Mouse (Mus musculus) heart, postnatal 10 days (tissue): Measurements from ENCODE around the gene Lrrk2. TPM values are rescaled to one million over a fixed set of nuclear protein-coding genes. Genes with fewer than 3 reads are reported as not detected.

Experiments used
- DNase-seq, 2 experiments: peaks; one replicate each; pipeline ENCODE4 v3.0.0; 2021
- intact Hi-C: fragments of 180-260 bp; cut with DNase I; formaldehyde crosslinking; loops from one replicate; pipeline ENCODE4 v1.15.1; 2025
- total RNA-seq, 2 experiments: library from RNA; stranded (reverse); gene quantifications; 2 replicates each; pipeline ENCODE4 v1.2.3; 2021

The Lrrk2 gene
- total RNA-seq, 2 experiments from 2014 or later: 10.8 to 13.7 TPM

DNA sequence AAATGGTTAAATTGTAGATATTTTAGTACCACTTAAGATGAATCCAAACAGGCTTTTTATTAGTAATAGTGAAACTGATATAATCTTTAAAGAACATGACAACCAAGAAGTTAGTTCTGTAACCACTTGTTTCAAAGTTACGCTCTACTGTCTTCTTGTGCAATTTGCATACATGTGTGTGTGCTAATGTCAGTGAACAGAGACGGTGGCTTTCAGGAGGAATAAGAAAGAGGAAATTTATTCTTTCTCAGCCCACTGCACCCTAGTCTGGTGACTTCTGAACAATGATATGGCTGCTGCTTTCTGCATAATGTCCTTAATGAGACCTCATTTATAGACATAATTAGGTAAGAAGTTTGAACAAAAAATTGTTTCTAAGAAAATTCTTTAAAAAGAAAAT lies 7.1 kb downstream of the Lrrk2 start:
- intact Hi-C loops: no loop called here
- no peak for DNase-seq

DNA sequence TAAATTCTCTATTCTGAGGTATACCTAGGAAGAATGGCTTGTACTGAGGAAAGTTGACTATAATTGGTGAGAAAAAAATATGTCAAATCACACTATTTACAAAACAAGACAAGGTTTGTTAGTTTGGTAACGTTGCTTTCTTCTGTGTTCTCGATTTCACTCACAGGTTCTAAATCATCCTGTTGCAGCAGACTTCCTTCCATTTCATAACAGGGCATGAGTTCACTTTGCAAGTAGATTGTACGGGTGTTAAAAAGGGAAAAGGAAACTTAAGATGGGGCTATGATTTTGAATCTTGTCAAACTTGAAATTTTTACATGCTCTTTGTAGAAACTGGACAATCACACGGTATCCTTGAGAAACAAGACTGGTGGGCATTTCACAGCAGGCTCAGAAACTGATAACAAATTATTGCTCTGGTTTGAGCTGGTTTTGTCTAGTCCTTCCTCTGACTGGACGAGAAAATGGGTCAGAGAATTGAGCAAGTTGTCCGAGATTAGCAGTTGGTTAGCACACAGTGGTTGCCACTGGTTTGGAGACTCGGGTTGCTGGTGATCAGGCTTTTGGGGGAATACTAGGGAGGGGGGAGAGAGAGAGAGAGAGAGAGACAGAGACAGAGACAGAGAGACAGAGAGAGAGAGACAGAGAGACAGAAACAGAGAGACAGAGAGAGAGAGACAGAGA lies 13.0 kb downstream of the Lrrk2 start:
- intact Hi-C loops: no loop called here

DNA sequence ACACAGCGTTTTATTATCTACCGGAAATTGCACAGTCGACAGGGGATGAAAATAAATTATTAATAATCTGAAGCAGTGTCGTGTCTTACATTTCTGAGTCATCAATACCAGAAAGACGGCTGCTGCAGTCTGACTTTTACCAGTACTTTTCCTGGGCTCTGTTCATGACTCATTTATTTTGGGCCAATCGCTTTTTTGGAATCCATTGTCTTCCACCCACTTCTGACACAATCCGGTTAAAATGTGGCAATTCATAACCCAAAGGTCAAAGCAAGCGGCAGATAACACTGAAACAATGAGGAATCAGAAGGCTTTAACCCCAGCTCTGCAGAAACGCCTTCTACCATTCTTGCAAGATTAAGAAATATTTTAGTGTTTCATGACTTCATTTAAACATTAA lies 17.7 kb downstream of the Lrrk2 start:
- intact Hi-C loops: no loop called here
- no peak for DNase-seq

More for the DNA sequence above, 13.0 kb downstream of the Lrrk2 start:
- DNase-seq: no peak

DNA sequence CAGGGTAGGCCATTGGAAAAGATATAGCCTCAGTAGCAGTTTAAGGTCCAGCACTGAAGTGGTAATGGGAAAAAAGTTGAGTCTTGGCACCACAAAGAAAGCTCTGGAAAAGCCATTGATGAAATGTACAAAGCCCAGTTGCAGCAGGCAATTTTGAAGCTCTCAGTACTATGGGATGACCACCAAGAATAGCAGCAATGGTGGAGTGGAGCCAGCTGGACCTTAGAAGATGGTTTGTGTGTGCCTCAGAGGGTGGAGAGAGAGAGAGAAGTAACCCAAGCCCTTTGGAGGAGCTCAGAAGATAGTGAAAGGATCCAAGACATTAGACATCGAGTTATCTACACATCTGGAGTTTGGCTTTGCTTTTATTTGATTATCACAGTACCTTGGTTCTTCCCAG lies 20.1 kb downstream of the Lrrk2 start:
- peak; percentile 25 to 33 for DNase-seq
- intact Hi-C loops: no loop called here

DNA sequence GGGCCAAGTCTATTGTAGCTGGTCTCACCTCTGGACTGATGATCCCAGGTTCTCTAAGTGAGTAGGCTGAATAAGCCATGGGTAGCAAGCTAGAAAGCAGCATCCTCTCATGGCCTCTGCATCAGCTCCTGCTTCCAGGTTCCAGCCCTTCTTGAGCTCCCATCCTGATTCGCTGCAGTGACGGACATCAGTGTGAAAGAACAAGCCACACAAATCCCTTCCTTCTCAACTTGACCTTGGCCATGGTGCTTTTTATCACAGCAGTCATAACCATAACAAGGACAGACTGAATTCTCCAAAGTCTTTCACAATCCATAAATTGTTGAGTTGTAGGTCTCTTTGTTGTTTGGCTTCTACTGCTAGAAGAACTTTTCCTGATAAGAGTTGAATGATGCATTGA lies 20.9 kb downstream of the Lrrk2 start:
- DNase-seq: no peak
- intact Hi-C loops: no loop called here

DNA sequence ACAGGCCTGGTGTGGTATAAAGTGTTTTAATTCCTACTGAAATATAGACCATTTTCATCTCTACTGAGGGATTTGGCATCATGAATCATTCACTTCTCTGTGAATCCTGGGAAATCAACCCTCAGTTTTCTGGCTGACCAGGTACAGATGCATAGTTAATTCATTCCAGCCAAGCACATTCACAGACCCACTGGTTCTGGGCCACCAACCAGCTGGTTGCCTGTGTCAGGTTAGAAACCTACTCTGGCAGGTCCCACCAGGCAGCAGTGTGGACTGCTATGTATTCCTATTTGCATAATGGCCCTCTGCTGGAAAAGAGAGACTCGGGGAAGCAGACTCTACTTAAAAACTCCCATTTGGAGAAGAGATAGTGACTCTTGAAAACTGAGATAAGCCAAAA lies 27.9 kb downstream of the Lrrk2 start:
- no peak for DNase-seq
- intact Hi-C loops: no loop called here

DNA sequence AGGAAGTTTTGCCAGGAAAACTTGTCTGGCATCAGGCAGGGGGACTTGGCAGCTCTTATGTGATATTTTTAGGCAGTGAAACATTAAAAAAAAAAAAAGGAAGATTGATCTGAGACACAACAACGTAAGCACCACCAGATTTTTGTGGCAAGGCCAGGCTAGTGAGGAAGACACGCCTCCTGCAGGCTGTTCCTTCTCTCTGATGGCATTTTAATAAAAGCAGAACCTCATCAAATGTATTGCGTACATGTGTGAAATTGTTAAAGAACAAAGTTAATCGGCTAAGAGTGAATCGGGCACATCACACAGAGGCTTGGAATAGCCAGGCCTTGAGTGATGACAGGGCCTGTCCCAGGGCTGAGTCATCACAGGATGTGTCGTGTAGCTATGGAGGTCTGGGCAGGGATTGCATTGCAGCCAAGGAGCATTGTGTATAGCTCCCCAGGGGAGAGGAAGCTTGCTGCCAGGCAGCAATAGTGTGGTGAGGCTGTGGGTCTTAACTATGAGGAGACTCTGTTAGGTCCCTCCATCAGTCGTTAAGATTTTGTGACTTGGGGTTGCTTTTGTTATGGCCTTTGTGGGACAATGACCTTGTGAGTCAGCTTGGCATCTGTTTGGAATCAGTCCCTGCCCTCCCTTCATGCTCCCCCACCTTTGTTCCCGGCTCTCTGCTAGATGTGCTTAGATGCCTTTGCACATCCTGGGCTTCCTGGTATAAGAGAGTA lies 30.2 kb downstream of the Lrrk2 start:
- DNase-seq: peak; percentile 77 to 79
- intact Hi-C loops: loop anchor here (2.0 kb wide), 1 partner anchor 94 kb away; no protein-coding TSS in a partner anchor

DNA sequence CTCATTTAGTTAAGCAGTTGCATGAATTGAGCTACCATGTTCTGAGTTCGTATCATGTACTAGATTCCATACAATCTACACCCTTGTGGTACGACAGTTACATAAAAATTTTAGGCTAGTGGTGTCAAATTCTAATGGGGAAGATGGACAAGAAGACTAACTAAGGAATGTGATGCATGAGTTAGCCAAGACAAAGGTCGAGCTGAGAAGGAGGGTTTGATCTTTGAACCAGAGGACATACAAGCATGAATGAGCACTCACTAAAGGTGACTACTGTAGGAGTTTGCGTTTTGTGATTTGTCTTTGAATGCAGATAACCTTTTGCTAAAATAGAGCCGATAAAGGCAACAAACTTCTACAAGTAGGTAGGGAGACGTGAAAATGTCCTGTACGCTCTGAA lies 31.1 kb downstream of the Lrrk2 start:
- intact Hi-C loops: no loop called here
- no peak for DNase-seq

DNA sequence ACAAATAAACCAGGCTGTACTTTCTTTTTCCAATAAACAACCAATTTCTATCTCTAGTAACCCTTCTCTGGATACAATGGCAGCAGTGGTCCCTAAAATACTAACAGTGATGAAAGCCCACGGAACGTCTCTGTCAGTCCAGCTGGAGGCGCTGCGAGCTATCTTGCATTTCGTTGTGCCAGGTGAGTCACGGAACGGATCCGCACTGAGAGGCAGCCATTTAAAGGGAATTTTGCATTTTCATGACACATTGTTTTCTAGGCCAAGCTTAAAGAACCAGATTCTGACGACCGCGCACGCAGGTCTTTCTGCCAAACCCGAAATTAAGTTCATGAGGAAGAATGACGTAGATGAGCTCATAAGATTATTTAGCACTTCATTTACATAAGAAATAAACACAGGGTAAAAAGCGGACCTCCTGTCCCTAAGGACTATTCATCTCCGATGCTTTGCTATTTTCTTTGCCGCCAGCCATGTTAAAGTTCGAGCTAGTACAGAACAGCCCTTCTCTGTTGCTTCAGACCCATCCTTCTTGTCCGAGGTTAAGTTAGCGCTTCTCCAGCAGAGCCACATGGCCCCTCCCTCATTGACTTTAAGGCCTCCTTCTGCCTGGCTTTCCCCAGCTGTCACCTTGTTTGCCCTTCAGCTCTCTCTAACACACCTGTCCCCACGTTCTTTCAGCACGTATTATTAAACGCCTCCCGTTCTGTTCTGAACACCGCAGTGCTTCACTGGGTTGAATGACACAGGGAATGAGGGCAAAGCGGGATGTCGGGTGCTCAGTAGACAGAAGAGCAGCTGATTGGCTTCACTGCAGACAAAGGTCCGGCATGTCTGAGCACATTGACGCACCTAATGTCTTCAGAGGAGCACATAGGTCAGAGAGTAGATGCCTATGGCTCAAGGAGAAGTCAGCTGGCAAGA lies 36.5 kb downstream of the Lrrk2 start:
- DNase-seq: no peak
- intact Hi-C loops: no loop called here

DNA sequence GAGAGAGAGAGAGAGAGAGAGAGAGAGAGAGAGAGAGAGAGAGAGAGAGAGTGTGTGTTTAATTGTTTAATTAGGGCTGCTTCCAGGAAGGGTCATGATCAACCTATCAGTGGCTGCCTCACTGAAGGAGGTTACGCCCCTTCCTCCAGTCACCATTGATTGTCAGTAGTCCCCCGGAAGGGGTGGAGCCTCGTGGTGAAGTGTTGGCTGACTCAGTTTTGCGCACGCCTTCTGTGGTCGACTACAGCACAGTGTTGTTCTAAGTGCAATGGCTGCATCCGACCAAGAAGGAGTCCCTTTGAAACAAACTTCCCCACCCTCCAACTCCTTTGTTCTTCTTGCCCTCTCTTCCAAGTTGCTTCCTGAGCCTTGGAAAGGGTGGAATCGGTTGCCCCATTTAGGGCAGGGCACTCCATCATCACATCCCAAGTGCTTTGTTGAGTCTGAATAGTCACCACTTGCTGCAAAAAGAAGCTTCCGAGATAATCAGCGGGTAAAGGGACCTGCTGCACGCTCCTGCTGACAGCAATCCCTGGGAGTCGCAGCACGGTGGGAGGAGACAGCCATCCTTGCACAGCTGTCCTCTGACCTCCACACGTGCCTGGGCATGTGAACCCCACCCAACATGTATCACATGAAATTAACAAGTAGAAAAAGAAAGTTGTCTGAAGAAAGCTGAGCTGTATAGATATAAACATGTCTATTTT lies 62.4 kb downstream of the Lrrk2 start:
- intact Hi-C loops: no loop called here
- DNase-seq: no peak

DNA sequence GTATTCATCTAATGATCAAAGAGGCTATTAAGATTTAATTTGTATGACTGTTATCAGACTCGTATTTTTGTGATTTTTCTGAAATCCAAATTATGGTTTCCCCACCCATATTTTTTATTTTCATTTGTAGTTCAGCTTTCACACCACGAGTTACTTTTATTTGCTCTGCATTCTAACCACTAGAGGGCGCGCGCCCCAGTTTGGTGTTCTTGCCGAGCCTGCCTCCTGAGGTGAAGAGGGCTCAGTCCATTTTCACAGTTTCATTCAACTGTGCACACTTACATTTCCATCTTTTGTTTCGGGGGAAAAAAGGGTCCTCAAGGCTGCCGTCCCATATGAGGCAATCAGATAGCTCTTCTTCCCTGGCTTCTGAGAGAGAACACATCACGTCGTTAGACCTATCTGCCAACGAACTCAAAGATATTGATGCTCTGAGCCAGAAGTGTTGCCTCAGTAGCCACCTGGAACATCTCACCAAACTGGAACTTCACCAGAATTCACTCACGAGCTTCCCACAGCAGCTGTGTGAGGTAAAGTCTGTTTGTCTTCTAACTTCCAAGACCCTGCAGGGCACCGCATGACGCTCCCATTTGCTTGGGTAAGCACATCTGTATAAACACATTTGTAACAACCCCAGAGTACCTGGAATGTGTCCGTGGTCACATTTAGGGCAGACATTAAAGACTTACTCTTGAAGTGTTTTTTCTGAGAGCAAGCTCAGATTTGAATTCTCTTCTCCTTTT lies 64.0 kb downstream of the Lrrk2 start:
- intact Hi-C loops: no loop called here
- peak; percentile 43 to 72 for DNase-seq

DNA sequence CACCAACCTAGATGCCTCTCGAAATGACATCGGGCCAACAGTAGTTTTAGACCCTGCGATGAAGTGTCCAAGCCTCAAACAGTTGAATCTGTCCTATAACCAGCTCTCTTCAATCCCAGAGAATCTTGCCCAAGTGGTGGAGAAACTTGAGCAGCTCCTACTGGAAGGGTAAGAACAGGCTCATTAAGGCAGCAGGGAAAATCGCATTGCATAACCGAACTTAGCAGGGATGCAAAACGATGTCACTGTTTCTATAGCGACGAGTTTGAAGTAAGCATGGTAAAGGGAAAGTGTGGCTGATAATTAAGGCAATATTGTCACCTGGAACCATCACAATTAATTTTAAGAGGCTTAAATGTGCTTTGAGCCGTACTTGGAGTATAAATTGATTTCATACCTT lies 65.8 kb downstream of the Lrrk2 start:
- no peak for DNase-seq
- intact Hi-C loops: no loop called here

DNA sequence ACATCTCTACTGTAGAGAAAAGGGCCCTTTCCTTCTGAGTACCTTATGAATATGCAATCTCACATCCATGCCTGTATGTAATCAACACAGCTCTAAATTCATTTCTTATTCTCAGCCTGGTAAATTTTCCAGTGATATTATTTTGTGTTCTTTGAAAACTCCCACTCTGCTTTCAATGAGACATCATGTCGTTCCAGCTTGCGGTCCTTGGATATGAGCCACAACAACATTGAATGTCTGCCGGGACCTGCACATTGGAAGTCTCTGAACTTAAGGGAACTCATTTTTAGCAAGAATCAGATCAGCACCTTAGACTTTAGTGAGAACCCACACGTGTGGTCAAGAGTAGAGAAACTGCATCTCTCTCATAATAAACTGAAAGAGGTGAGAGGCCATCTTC lies 72.5 kb downstream of the Lrrk2 start:
- intact Hi-C loops: loop anchor here (5.0 kb wide), 1 partner anchor 68 kb away; no protein-coding TSS in a partner anchor
- DNase-seq: no peak

DNA sequence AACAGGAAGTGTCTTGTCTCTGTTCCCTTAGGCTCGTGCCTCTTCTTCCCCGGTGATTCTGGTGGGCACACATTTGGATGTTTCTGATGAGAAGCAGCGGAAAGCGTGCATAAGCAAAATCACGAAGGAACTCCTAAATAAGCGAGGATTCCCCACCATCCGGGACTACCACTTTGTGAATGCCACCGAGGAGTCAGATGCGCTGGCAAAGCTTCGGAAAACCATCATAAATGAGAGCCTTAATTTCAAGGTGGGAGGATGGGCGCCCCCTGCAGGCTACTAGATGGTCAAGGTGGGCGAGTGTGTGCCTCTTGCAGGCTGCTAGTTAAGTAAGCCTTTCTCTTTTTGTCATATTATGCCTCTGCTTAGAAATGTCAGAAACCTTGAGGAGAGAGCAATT lies 79.1 kb downstream of the Lrrk2 start:
- DNase-seq: peak in 1 of 2 experiments; percentile 30
- intact Hi-C loops: loop anchor here (2.0 kb wide), 1 partner anchor 275 kb away; no protein-coding TSS in a partner anchor

DNA sequence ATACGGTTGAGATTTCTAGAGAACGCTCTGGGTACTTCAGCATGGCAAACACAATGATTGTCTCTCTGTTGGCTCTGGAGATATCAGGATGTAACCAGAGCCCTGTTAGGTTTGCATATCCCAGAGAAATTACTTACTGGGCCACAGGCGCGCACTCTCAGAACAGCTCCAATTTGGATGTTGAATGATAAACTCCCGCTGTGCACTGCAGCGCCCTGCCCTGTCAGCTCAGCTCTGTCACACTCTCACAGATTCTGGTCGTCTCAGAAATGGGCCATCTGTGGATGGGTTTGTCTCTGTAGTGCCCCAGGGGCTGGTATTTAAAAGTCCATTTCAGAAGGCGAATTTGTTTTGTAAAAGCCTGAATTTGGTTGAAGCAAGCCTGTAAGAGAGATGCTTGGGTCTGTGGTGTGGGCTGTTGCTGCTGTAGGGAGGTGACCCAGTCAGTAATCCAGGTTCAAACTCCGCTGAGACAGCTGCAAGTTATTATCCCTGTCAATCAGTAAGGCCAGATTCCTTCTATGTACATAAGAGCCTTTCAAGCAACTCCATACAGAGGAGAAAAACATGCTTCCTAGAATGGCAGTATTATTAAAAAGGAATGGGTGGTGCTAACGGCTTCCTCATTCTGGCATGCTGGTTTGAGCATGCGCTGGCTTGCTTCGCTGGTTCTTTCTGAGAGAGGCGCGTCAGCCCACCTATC lies 80.6 kb downstream of the Lrrk2 start:
- intact Hi-C loops: loop anchor here (1.0 to 2.0 kb wide), 3 partner anchors 144 to 453 kb away; no protein-coding TSS in a partner anchor
- no peak for DNase-seq

DNA sequence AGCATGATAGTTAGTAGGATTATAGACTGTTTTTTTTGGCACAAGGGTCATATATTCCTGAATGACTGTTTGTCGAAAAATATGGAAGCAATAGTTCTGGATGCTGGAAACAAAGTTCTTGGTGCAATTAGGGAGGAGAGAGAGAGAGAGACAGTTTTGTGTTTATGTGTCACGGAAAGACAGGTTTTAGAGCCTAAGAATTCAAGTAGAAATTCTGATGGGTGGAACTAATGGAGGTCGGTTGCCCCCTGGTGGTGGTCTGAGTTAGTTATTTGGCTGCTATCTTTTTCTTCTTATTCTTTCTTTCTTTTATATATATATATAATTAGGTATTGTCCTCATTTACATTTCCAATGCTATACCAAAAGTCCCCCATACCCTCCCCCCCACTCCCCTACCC lies 81.6 kb downstream of the Lrrk2 start:
- intact Hi-C loops: loop anchor here (1.0 to 2.0 kb wide), 2 partner anchors 145 to 454 kb away; no protein-coding TSS in a partner anchor
- peak; percentile 37 to 74 for DNase-seq

DNA sequence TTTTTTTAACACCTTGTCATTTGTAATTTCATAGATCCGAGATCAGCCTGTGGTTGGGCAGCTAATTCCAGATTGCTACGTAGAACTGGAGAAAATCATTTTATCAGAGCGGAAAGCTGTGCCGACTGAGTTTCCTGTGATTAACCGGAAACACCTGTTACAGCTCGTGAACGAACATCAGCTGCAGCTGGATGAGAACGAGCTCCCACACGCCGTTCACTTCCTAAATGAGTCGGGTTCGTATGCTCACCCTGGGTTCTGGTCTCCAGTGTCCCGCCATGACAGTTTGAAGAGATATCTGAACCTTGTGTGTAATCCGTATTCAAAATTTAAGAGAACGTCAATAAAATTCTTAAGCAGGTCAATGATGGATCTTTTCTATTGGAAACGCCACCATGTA lies 82.8 kb downstream of the Lrrk2 start:
- intact Hi-C loops: loop anchor here (2.0 kb wide), 1 partner anchor 455 kb away; no protein-coding TSS in a partner anchor
- DNase-seq: peak in 1 of 2 experiments; percentile 4

DNA sequence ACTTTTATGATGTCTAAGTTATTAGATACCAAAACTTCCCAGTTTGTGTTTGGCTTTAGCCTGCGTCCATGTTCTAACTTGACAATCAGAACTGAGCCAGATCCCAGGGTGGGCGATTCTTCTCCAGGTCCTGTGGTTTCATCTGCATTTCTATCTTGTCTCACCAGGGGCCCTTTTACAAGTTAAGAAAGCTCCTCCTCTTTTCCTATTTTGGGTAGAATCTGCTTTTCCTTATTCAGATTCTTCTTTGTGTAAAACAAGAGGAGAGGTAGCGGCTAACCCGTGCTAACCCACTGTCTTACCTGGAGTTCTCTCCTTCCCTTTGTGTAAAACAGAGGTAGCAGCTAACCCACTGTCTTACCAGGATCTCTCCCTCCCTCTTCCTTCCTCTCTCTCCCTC lies 99.1 kb downstream of the Lrrk2 start:
- intact Hi-C loops: no loop called here
- no peak for DNase-seq

DNA sequence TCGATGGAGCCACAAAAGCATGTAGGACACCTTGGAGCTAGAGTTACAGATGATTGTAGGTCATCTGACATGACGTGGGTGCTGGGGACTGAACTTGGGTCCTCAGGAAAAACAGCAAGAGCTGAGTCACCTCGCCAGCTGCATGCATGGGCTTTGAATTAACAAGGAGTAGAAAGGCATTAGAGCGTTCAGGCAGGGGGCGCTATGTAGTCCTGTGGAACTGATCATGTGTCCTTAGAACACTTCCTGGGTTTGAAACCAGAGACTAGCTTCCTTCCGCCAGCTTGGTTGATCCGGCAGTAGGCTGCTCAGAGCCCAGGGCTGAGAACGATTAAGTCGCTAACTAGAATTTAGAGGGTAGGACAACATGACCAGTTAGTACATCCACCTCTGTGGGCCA lies 106.2 kb downstream of the Lrrk2 start:
- DNase-seq: no peak
- intact Hi-C loops: no loop called here
